Mouse (Mus musculus) erythroid progenitor cell, adult 5-6 weeks (primary cell): ENCODE results near the gene Adra1b. TPM values are rescaled to one million over a fixed set of nuclear protein-coding genes. Genes with fewer than 3 reads are reported as not detected.

Experiments used
- ATAC-seq: replicated peaks from 2 replicates; pipeline ENCODE4 v1.8.0; 2016; ENCODE audit warnings: moderate number of reproducible peaks, mild to moderate bottlenecking, moderate TSS enrichment, inconsistent platforms; ENCODE audit not compliant: poor library complexity, low FRiP score, severe bottlenecking
- total RNA-seq, 2 experiments: library from RNA; stranded (forward) in 1 of 2; stranded (reverse) in 1 of 2; fragments of 150-400 nt in 1 of 2; fragments of 186-747, 209-891 nt in 1 of 2; gene quantifications; 2 replicates each; pipeline versions ENCODE4 v1.2.3 to v1.2.4; 2015 to 2017; ENCODE audit warnings: low replicate concordance in 2 of 2

Gene Adra1b
- total RNA-seq, 2 experiments from 2014 or later = not detected

GRCm38 (mm10) chr11:43903351-43903750, 2.3 kb upstream of the Adra1b start:
- ATAC-seq = no peak

- no peak for ATAC-seq
These were observed 1.3 kb downstream of the Adra1b start for GRCm38 (mm10) chr11:43899696-43900095.

GRCm38 (mm10) chr11:43895323-43895722, 5.7 kb downstream of the Adra1b start:
- no peak for ATAC-seq

GRCm38 (mm10) chr11:43892546-43892945, 8.5 kb downstream of the Adra1b start:
- ATAC-seq = no peak

GRCm38 (mm10) chr11:43891457-43891856, 9.6 kb downstream of the Adra1b start:
- no peak for ATAC-seq

- no peak for ATAC-seq
These were observed 11.6 kb downstream of the Adra1b start for GRCm38 (mm10) chr11:43889208-43889915.

- ATAC-seq = no peak
These were observed 12.3 kb downstream of the Adra1b start for GRCm38 (mm10) chr11:43888736-43889135.

GRCm38 (mm10) chr11:43887597-43887996, 13.4 kb downstream of the Adra1b start:
- no peak for ATAC-seq

GRCm38 (mm10) chr11:43884521-43884920, 16.5 kb downstream of the Adra1b start:
- ATAC-seq = no peak

- no peak for ATAC-seq
These were observed 17.3 kb downstream of the Adra1b start for GRCm38 (mm10) chr11:43883641-43884181.

- no peak for ATAC-seq
These were observed 23.8 kb downstream of the Adra1b start for GRCm38 (mm10) chr11:43877211-43877610.

GRCm38 (mm10) chr11:43867721-43868281, 33.2 kb downstream of the Adra1b start:
- no peak for ATAC-seq

- no peak for ATAC-seq
These were observed 35.5 kb downstream of the Adra1b start for GRCm38 (mm10) chr11:43865298-43866165.

GRCm38 (mm10) chr11:43853046-43853445, 48.0 kb downstream of the Adra1b start:
- ATAC-seq = no peak

GRCm38 (mm10) chr11:43848056-43848455, 53.0 kb downstream of the Adra1b start:
- no peak for ATAC-seq

- ATAC-seq = no peak
These were observed 59.4 kb downstream of the Adra1b start for GRCm38 (mm10) chr11:43841596-43841995.

- no peak for ATAC-seq
These were observed 60.5 kb downstream of the Adra1b start for GRCm38 (mm10) chr11:43840491-43840890.

GRCm38 (mm10) chr11:43835880-43836740, 64.9 kb downstream of the Adra1b start:
- ATAC-seq = no peak

GRCm38 (mm10) chr11:43835456-43835855, 65.6 kb downstream of the Adra1b start:
- ATAC-seq = no peak

GRCm38 (mm10) chr11:43834531-43834930, 66.5 kb downstream of the Adra1b start:
- ATAC-seq = no peak
